Mouse (Mus musculus) MEL-GATA-1-ER (cell line): Measurements from ENCODE around the gene Rxfp1.

Experiments
- DNase-seq: peaks from one replicate; pipeline ENCODE4 v3.0.0-alpha.2; 2012; ENCODE audit warnings: low read depth; ENCODE audit errors: extremely low read depth

Rxfp1 gene

GRCm38 (mm10) chr3:79672188-79672587 is 65.5 kb downstream of the Rxfp1 start:
- DNase-seq, result no peak

GRCm38 (mm10) chr3:79670556-79670955 is 67.1 kb downstream of the Rxfp1 start:
- DNase-seq, result no peak

- DNase-seq, result peak; percentile 60
These were observed 72.8 kb downstream of the Rxfp1 start for GRCm38 (mm10) chr3:79664787-79665408.

- DNase-seq, result no peak
These were observed 81.0 kb downstream of the Rxfp1 start for GRCm38 (mm10) chr3:79656682-79657081.

DNA sequence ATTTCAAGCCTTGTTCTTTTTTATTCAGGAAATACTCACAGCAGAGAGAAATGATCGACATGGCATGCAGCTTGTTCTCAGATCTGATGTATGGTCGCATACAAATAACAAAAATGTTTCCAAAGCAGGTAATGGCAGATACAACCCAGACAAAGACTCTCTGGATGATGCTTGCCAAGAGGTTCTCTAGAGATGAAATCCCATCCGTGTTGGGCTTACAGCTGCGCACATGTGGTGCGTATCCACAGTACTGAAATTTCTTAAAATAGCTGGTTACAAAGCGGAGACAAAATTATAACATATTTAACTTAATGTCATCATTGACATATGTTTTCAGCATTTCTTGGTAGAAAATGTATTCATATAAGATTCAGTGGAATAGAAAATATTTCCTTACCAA is 85.6 kb downstream of the Rxfp1 start:
- DNase-seq, result no peak

- DNase-seq, result peak; percentile 66
These were observed 108.3 kb downstream of the Rxfp1 start, which contains the start of gene Etfdh for GRCm38 (mm10) chr3:79629416-79629730. Gene Etfdh (minus strand): TSS chr3:79629500.

DNA sequence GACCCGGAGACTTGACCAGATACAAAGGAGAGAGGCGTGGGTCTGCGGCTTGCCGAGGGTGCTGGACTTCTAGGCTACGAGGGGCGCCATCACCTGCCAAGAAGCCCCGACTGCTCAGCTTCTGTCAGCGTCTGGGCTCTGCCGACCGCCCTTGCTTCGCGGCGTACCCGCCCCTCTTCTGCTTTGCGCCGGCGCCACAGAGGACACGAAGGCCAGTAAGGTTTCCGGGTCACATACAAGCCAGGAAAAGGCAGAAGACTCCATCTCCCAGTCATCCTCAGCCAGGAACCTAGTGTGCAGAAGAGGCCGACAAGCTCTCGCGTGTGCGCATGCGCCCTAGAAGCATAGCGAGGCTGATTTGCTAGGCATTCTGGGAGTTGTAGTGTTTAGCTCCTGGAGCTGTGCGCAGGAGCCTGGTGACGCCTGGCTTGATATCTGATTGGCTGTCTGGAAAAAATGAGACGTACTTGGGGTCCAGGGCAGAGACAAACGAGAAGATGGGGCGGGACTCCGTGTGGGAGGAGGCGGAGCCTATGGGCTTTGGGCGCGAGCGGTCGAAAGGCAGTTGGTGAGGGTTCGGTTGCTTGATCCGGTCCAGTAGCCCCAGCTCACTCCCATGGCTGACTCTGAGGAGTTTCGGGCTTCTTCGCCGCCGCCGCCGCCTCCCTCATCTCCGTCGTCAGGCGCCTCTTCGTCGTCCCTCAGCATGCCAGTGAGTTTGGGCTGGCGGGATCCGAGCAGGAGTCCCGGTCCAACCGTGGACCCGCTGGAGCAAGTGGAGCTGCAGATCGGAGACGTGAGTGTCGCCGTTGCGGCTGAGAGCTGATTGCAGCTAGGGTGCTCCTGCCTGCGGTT is 108.9 kb downstream of the Rxfp1 start, which contains the start of gene 4930579G24Rik:
TSS of gene 4930579G24Rik (plus strand) at position 519 of the 855 bp plus-strand sequence.
- peak; percentile 100 for DNase-seq

- no peak for DNase-seq
These were observed 109.5 kb downstream of the Rxfp1 start for GRCm38 (mm10) chr3:79628182-79628560.

- DNase-seq, result peak; percentile 71
These were observed 110.0 kb downstream of the Rxfp1 start for GRCm38 (mm10) chr3:79627484-79628181.

DNA sequence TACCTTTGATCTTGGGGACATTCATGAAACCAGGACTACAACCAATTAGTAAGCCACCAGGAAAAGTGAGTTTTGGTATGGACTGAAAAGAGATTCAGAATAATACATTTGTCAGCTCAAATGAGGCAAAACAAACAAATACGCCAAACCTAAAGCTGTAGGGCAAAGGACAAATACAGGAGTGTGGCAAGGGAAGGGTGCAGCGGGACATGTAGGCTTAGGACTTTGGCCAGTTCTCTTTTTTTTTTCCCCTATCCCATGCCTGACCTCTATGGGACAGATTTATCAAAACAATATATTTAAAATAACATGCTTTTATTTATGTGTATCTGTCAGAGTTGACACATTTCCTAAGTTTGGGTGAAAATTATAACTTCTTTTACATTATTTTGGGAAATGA is 127.8 kb downstream of the Rxfp1 start:
- DNase-seq, result no peak

DNA sequence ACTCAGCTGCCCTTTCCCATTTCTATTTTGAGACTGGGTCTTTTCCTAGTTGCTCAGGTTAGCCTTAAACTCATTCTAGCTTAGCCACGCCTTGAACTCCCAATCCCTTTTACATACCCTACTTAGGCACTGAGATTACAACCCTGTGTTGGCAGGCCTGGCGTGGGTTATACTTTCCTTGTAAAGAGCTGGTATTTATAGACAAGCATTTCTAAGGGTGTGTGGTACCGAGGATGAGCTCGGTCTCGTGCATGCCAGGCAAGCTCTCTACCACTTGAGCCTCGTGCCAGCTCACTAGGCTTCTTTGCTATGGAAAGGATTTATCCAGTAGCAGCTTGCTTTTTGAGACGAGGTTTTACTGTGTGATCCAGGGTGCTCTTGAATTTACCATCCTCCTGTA is 142.2 kb downstream of the Rxfp1 start:
- no peak for DNase-seq

DNA sequence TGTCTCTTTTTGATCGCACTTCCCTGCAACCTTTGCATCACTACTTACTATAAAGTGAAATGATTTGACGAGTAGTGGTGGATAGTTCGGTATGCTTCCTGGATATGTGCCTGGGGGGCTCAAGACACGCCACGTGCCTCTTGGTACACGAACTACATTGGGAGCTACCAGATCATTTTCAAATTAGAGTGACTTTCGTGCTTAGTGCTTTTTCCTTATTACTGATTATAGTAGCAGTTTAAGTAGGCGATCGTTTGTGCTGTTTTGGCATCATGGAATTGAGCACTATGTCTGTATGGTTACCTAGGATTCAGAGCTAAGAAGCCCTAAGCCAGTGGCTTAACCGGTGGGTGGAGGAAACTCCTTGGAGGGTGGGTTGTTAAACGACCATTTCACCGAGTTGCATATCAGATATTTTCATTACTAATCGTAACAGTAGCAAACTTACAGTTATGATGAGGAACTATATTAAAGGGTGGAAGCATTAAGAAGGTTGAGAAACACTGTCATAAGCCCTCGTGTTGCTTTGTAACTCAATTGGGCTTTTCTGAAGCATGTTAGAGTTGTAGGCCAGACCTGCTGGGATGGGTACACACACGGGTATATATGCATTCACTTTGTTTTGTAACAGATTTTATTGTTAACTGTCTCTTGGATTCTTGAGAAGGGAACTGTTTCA is 145.7 kb downstream of the Rxfp1 start:
- DNase-seq, result no peak
